Mouse (Mus musculus) megakaryocyte, embryonic 14.5 days (primary cell): ENCODE data around the gene Mnd1.

Experiments used
- FLI1 ChIP-seq: IDR thresholded peaks from 2 replicates; pipeline ENCODE4 v1.6.1; 2012; ENCODE audit warnings: low read length, inconsistent platforms, mixed read lengths
- GATA1 ChIP-seq: IDR thresholded peaks from 3 replicates; pipeline ENCODE4 v1.6.1; 2012; ENCODE audit warnings: mixed read lengths, low read length, inconsistent platforms, borderline replicate concordance

DNA sequence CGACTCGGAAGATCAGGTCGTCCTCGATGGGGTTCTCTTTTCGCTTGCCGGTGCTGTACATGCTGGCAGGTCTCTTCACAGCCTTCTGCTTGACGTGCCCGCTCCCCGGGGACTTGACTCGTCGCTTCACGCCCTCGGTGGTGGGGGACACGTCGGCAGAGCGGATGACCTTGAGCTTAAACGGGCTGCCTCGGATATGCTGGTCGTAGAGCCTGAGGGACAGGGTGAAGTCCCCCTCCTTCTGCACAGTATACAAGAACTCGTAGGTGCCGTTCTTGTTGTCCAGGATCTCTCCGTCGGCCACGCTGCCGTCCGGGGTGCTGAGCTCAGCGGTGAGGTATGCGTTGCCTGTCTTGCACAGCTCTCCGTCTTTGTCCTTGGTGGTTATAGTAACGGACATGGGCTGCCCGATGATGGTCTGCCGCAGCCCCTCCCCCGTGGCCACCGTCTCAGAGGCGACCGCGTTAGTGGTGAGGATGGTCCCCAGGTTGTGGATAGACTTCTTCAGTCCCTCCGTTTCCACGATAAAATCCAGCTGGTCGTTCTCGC, 35.0 kb upstream of the Mnd1 start:
- no peak for TF ChIP-seq FLI1
- no peak for TF ChIP-seq GATA1
